Mouse (Mus musculus): Measurements from ENCODE around the gene Tmem51. TPM values are rescaled to one million over a fixed set of nuclear protein-coding genes. Genes with fewer than 3 reads are reported as not detected.

Gene Tmem51
- polyA plus RNA-seq, 1 experiment from 2014 or later: 21.0 TPM

DNA sequence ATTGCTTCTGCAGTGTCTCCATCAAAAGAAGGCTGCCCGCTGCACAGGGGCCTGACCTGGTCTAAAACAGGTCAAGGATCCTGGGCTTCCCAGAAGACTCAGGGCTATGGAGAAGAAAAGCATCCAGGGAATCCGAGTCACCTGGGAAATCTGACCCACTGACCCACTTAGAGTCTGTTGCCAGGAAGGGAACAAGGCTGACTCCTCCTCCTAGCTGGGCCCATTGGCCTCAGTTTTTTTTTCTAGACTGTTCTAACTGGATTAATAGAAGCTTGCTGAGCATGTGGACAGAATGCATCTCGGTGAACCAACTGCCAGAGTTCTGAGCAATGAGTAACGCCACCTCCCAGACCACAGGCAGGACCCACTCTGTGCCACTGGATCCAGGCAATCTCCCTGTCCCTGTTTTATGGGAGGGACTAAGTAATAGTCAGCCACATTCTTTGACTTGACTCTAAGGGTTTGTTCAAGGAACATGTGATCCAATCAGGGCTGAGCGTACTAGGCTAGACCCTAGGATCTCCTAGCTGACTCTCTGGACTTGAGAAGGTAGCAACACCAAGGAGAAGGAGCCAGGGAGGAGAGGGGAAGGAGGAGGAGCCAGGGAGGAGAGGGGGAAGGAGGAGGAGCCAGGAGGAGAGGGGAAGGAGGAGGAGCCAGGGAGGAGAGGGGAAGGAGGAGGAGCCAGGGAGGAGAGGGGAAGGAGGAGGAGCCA is 90.6 kb downstream of the Tmem51 start:
- Histone ChIP-seq H3K27ac (no peak overlapping the region), H3K4me1 (peaks cover 14% of the 10 kb centered on the region), H3K36me3 (no peaks in the 10 kb centered on the region), H3K9me3 (no peaks in the 10 kb centered on the region), H3K27me3 (ENCODE audit: insufficient read depth, poor library complexity, severe bottlenecking) (no peaks in the 10 kb centered on the region), H3K4me3 (no peak overlapping the region)
- DNase-seq (ENCODE audit: low spot score): no peak
- WGBS: 67% methylated on average over 5 of the region's 5 CpGs

DNA sequence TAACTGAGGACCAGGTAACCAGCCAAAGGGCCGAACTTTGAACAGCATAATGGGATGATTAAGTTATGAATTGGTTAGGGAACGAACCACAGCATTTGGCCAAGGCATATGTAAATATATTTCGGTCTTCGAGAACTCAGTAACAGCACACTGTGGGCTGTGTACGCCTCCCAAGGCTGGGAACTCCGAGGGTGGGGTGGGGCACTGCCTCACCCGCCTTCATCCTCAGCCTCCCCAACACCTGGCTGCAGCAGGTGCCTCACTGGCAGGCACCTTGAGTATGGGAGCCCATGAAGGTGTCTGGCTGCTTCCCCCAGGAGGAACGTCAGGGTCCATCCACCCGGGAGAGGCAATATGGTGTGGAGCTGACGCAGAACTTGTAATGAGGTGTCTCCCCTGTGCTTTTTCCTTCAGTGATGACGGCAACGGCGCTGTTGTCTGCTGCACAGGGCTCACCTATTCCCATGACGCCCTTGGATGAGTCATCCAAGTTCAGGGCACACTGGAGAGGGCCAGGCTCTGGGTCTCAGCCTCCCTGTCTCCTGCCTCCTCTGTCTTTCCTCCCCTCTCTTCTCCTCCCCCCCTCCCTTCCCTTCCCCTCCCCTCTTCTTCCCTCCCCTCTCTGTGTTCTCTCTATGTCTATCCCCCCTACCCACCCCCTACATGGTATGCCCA is 91.4 kb downstream of the Tmem51 start:
- peaks cover 9% of the 10 kb centered on the region for H3K4me1 ChIP-seq
- no peaks in the 10 kb centered on the region for H3K36me3 ChIP-seq
- WGBS: 75% methylated on average over 14 of the region's 14 CpGs
- no peaks in the 10 kb centered on the region for H3K27me3 ChIP-seq (ENCODE audit: insufficient read depth, poor library complexity, severe bottlenecking)
- H3K4me3 ChIP-seq: no peak overlapping the region
- H3K27ac ChIP-seq: no peak overlapping the region
- DNase-seq (ENCODE audit: low spot score): no peak
- H3K9me3 ChIP-seq: no peaks in the 10 kb centered on the region

DNA sequence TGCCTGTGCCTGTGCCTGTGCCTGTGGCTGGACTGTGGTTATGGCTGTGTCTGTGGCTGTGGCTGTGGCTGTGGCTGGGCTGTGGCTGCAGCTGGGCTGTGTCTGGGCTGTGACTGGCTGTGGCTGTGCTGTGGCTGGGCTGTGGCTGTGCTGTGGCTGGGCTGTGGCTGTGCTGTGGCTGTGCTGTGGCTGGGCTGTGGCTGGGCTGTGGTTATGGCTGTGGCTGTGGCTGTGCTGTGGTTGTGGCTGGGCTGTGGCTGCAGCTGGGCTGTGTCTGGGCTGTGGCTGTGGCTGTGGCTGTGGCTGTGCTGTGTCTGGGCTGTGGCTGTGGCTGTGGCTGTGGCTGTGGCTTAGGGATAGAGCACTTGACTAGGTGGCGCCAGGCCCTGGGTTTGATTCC is 95.9 kb downstream of the Tmem51 start:
- Histone ChIP-seq H3K4me3 (no peak overlapping the region), H3K9me3 (no peaks in the 10 kb centered on the region), H3K27ac (no peak overlapping the region), H3K4me1 (peaks cover 11% of the 10 kb centered on the region), H3K27me3 (ENCODE audit: insufficient read depth, poor library complexity, severe bottlenecking) (no peaks in the 10 kb centered on the region), H3K36me3 (no peaks in the 10 kb centered on the region)
- WGBS: 70% methylated on average over 1 of the region's 1 CpGs
- no peak for DNase-seq (ENCODE audit: low spot score)

DNA sequence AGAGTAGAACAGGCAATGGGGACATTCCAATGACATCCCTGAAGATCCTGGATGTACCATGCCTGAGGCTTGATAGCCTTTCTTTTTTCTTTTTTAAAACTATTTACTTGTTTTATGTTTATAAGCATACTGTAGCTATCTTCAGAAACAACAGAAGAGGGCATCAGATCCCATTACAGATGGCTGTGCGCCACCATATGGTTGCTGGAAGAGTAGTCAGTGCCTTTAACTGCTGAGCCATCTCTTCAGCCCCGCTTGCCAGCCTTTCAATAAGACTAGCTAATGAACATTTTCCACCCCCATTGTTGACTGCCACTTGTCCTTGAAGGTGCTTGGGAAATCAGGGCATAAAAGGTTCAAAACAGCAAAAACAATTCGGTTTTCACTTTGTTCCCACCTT is 100.4 kb downstream of the Tmem51 start:
- no peak overlapping the region for H3K27ac ChIP-seq
- no peaks in the 10 kb centered on the region for H3K36me3 ChIP-seq
- H3K4me1 ChIP-seq: peaks cover 9% of the 10 kb centered on the region; the same call in 1 of the 2 replicates
- no peak overlapping the region for H3K4me3 ChIP-seq
- H3K27me3 ChIP-seq (ENCODE audit: insufficient read depth, poor library complexity, severe bottlenecking): no peaks in the 10 kb centered on the region
- H3K9me3 ChIP-seq: no peaks in the 10 kb centered on the region
- 64% methylated on average over 3 of the region's 3 CpGs for WGBS
- no peak for DNase-seq (ENCODE audit: low spot score)

DNA sequence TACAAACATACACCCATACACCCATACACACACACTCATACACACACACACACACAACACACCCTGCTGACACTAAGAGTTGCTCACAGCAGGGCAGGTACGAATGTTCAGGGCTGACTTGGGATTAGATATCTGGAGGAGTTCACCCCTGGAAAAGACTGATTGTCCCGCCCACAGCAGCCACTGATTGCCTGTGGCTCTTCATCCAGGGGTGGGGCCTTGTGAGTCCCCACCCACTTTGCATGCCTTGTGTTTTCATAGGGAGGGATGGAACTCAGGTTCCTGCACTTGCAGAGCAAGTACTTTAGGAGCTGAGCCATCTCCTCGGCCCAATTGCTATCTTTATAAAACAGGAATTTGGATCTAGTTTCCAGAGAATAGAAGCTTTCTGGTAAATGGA is 102.6 kb downstream of the Tmem51 start:
- Histone ChIP-seq H3K27me3 (ENCODE audit: insufficient read depth, poor library complexity, severe bottlenecking) (no peaks in the 10 kb centered on the region), H3K36me3 (no peaks in the 10 kb centered on the region), H3K27ac (no peak overlapping the region), H3K9me3 (no peaks in the 10 kb centered on the region), H3K4me3 (no peak overlapping the region), H3K4me1 (peaks cover 9% of the 10 kb centered on the region; the same call in 1 of the 2 replicates)
- no peak for DNase-seq (ENCODE audit: low spot score)
- 62% methylated on average over 3 of the region's 3 CpGs for WGBS

Other genes starting within 250 kb of the Tmem51 start
- gene Ctrc, start 237.9 kb downstream of the Tmem51 start, polyA plus RNA-seq (2016; fragmentation: Nextera tagmentation; extraction: Ambion mirVana): not detected in 2 replicates
- gene Efhd2, start 209.4 kb downstream of the Tmem51 start, polyA plus RNA-seq (2016; fragmentation: Nextera tagmentation; extraction: Ambion mirVana): 139 and 151 TPM in 2 replicates
- 3.4 and 5.2 TPM in 2 replicates for gene Fhad1, start 69.2 kb downstream of the Tmem51 start, polyA plus RNA-seq (2016; fragmentation: Nextera tagmentation; extraction: Ambion mirVana)
- gene Kazn, start 155.1 kb upstream of the Tmem51 start, polyA plus RNA-seq (2016; fragmentation: Nextera tagmentation; extraction: Ambion mirVana): 11.2 and 12.2 TPM in 2 replicates

Data from heart, embryonic 10.5 days (tissue).